Mouse (Mus musculus) gastrocnemius, postnatal 36 days (tissue): Measurements from ENCODE around the gene Wdr75. TPM values are rescaled to one million over a fixed set of nuclear protein-coding genes. Genes with fewer than 3 reads are reported as not detected.

Experiments
- DNase-seq, 2 experiments: peaks; one replicate each; pipeline ENCODE4 v3.0.0; 2022
- intact Hi-C: fragments of 180-260 bp; cut with DNase I; formaldehyde crosslinking; loops from one replicate; pipeline ENCODE4 v1.15.1; 2025
- long read RNA-seq, 2 experiments: library from polyadenylated mRNA; stranded (forward); transcript quantifications; one replicate each; pipeline ENCODE4 v2.0.0; 2021
- total RNA-seq, 2 experiments: library from RNA; stranded (reverse); gene quantifications; 2 replicates each; pipeline ENCODE4 v1.2.3; 2021

Gene Wdr75
- 10 to 100 TPM; 12.0 to 15.2 TPM for total RNA-seq
- long read RNA-seq, experiment 1, partial matches to known transcripts: 3 of 8 reads
- long read RNA-seq, experiment 1, other reads (novel, unspliced or antisense): 1 of 8 reads
- long read RNA-seq, experiment 2, transcript Wdr75-201 (21 exons, 2,953 nt): major isoform, 5 of 6 reads
- long read RNA-seq, experiment 2, partial matches to known transcripts: 0 of 6 reads
- long read RNA-seq, experiment 2, other reads (novel, unspliced or antisense): 1 of 6 reads

DNA sequence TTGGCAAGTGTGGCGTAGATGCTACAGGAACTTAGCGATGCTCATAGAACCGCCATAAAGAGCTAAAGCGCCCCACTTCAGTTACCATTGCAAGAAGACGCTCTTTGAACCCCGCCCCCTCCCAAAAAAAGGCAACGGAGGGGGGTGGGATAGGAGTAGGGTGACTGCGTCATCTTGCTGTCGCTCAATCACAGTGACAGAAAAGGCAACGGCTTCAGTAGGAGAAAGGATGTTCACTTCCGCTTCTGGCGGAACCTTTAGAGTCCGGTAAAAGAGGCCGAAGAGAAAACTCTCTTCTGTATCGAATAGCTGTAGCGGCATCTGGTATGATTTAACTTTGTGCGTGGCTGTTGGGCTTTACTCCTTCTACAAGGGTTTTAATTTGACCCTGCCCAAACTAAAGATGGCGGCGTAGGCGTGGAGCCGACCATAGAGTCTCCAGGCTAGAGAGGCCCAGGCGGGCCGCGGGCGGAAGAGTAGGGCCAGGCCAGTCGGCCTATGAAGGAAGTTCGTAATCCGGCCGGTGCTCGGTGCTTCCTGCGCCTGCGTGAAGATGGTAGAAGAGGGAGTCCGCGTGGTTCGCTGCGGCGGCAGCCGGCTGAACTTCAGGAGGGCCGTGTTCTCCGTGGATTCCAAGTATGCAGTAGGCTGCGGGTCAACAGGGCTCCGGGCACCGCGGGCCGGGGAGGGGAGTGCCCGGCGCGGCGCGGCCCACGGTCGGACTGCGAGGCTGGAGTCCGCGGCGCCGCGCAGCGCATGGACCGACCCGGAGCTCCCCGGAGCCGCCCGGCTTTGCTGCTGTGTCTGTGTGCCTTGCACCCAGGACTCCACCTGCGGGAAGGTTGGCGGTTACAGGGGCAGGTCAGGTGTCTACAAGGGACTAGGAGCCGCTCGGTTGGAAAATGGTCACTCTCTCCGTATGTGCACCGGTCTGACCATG lies at the start of gene Wdr75:
Gene Wdr75, plus strand, starts transcription at position 198 of the 940 bp plus-strand sequence.
- intact Hi-C loops: no loop called here
- DNase-seq: peak; percentile 91 to 92

DNA sequence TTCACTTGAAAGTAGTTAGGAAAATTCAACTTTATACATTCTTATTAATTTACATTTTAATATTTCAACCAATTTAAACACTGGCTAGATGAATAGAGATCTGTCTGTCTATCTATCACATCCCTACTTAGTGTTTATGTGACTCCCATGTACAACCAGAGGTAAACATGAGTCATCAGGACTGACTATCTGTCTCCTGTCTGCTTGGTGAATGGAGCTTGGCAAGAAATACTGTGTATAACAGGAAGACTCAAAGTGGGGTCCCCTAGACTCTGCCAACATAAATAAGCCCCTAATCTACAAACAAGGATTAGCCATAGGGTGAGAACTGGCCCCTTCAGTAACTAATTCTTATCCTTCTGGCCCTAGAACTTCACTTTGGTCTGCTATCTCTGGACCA lies 39.1 kb upstream of the Wdr75 start:
- intact Hi-C loops: no loop called here
- no peak for DNase-seq

DNA sequence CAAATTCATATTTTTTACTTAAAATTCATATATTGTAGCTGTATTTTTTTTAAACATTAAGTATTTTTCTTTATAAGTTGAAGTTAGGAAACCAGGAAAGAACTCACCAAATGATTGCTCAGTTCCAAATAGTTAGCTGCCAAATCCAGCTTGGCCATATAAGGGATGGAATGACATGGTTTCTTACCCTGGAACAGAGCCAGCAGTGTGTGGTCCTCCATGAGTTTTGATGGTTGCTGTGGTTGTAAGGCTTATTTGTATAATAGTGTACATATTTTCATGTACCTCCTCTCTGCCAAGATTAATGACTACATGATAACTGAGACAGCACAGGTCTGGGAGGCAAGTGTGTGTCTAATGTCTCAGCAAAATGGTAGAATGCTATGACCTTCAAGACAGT lies 38.3 kb upstream of the Wdr75 start:
- intact Hi-C loops: no loop called here
- no peak for DNase-seq

DNA sequence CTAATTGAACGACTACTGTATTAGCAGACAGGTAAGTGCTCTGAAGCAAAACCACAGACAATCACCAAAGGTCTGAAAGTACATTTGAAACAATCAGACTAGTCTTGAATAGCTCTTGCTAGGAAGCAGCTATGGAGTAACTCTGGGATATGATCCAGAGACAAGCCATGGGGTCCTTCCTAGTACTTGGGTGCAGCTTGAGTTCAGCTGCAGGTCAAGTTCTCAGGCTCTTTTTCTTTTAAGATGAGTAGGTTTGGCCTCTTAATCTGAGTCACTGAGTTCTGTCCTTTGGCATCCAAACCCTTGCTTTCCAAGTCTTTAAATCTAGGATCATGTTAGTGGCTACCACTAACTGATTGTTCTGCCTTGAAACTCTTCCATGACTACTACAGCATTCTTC lies 37.0 kb upstream of the Wdr75 start:
- intact Hi-C loops: no loop called here
- DNase-seq: no peak

DNA sequence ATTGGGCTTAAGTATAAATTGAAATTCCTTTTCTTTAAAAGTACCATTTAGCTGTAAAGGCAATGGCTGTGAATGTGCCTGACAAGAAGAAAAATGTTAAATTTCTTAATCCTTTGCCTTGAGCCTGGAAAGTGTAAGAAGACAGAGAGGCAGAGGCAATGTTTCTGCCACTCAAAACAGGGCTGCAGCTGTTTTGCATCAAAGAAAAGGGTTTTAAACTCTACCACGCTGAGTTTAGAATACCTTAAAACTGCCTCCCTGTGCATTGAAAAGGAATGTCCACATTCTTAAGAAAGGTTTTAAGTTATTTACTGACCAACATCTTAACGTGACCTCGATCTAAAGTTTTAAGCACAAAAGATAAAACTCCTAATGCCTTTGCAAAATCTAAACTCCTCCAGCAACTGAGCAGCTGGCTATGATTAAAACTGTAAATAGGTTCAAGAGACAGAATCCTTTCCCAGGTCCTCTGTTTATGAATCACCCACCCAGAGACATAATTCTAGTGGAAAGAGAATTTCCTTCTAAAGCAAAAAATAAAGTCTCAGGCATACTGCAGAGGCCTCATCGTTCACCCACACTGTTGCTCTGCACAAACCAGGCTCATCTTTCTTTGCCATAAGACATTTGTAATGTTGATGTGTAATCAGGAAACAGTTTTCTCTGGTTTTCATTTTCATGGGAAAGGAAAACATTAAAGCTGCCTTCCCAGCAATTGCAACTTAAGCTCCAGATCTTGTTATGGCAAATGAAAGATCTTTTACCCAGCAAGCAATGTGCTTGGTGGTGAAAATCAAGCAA lies 34.1 kb upstream of the Wdr75 start:
- no peak for DNase-seq
- intact Hi-C loops: loop anchor here (10.0 kb wide), 1 partner anchor 86 kb away; no protein-coding TSS in a partner anchor

DNA sequence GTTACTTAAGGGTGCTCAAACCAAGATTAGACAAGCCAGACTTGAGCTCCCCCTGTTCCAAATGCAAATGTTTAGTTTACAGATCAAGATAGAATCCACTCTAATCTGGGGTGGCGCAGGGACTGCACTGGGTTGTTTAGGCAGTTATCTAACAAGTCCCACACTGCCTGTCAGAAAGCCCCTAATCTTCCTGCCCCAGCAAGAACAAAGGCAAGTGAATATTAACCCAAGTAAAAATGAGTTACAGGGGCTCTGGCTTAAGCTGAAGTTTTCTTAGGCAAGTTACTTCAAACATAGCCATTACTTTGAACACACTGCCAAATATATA lies 33.5 kb upstream of the Wdr75 start:
- DNase-seq: no peak
- intact Hi-C loops: loop anchor here (10.0 kb wide), 1 partner anchor 87 kb away; no protein-coding TSS in a partner anchor

DNA sequence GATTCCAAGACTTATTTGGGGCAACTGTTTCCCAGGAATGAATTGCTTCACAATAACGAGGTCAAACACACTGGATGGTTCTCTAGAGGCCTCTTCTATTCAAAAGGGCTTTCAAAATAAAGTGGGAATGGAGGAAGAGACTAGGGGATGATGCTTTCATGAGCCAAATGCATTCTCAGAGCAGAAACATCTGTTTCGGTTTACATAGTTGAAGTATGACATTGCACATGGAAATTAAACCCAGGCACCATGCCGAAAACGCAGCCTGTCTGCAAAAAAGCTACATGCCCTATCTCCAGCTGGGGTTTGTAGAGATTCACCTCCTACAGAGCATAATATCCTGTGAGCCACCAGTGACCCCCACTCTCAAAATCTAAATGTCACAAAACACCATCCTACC lies 29.3 kb upstream of the Wdr75 start:
- intact Hi-C loops: loop anchor here (5.0 to 10.0 kb wide), 3 partner anchors 91 to 1023 kb away; no protein-coding TSS in a partner anchor
- peak; percentile 21 to 71 for DNase-seq

DNA sequence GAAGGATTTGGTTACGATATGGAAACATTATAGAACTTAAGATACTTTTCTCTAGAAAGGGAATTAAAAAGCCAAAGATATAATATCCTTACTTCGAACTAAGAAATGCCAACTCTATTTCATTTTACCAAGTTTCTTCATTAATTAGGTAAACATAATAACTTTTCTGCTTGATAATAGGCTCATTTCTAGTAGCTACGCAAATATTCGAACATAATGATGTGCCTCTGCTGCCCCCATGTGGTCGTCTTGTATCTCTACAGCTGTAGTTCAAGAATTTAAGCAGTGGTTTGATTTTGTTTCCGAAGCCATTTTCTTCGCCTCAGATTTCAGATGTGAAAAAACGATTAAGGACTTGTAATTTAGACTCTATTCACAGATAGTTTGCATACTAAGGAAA lies 28.8 kb upstream of the Wdr75 start:
- DNase-seq: peak; percentile 58 to 76

DNA sequence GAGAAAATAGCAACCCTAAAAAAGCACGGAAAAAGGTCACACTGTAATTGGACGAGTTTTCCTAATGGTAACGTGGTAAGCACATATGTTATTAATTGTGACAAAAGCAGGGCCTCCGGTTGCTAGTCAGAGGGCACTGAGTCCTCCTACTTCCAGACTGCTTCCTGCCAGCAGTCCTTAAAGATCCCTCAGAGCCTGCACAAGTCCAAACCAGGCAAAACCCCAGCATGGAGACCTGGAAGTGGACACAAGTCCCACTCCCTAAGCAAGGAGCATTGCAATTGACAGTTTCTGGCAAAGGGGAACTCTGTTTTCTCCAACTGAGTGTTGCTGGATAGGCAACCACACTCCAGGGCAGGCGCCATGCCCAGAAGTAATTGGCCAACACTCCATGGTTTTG lies 27.4 kb upstream of the Wdr75 start:
- intact Hi-C loops: loop anchor here (5.0 to 10.0 kb wide), 3 partner anchors 93 to 1025 kb away; no protein-coding TSS in a partner anchor
- peak; percentile 37 to 66 for DNase-seq

More for the DNA sequence above, 28.8 kb upstream of the Wdr75 start:
- intact Hi-C loops: loop anchor here (5.0 to 10.0 kb wide), 3 partner anchors 91 to 1024 kb away; no protein-coding TSS in a partner anchor

DNA sequence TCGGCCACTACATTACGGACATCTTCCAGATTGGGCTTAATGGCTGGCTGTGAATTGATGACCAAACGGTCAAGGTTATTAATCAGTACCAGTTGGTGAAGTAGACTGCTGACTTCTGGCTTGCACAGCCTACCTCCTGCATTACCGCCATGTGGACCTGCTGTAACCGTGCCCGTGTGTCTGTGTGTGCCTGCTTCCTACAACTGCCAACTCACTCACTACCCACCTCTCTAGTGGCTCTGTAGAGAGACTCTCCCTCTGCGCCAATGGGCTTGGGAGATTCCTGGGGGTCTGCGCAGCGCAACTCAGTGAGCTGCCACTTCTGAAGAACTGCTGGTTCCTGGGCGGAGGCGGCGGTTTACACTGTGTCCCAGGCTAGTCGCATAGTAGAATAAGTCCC lies 25.6 kb upstream of the Wdr75 start:
- intact Hi-C loops: loop anchor here (5.0 to 10.0 kb wide), 3 partner anchors 95 to 1027 kb away; no protein-coding TSS in a partner anchor
- DNase-seq: no peak

DNA sequence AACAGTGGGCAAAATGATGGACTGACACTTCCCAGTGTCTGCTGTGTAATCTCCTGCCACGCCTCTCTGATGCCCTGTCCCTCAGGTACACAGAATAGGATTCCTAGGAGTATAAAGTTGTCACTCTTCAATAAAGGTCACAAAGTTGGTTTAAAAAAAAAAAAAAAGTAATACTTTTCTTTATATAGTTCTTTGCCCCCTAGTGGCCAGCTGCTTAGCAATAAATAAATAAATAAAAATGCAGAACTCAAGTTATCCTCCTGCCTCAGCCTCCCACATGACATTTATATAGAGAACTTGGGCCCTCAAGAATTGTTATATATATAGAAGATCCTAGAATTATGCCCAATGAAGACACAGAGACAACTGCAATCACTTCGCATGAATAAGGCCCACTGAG lies 24.9 kb upstream of the Wdr75 start:
- intact Hi-C loops: no loop called here
- no peak for DNase-seq

DNA sequence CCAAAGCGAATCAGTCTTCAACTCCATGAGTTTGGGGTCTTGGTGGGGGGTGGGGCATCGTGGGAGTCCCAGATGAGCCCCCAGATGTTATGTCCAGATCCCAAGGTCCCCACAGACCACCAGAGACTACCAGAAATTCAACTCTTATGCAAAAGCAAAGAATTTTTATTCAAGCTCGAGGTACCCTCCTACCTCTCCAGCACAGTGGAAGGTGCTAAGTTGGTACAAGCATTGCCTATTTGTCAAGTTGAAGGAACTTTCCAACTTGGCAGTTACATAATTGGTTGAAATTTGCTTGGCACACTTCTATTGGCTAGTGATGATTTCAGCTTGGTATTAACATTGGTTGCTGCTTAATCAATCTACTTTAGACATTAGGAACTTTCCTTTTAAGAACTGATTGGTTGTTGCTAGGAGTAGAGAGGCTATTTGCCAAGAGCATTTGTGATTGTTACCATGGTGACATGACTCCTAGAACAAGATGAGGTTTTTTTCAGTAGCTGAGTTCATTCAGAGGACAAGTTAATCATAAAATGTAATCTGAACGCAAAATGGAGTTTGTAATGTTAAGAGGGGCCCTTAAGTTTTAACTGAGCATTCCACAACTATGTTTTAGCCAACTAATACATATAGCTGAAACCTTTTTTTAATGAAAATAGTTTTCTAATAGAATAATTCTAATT lies 14.2 kb upstream of the Wdr75 start:
- intact Hi-C loops: no loop called here
- no peak for DNase-seq

DNA sequence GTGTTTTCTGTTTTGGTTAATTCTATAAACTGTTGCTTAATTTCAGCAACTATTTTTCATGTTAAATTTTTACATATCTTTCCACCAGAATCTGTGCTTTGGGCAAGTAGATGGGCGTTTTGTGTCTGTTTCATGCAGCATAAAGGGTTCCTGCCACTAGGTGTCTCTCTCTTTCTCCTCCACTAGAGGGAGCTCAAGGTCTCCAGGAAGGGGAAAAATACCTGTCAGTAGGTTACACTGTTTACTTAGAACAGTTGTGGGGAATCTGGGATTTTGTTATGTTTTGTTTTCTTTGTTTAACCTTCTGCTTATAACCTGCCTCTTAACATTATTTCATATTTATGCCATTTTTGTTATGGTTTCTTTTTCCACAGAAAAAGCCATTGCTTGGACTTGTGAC lies 21.9 kb downstream of the Wdr75 start:
- peak in 1 of 2 experiments; percentile 5 for DNase-seq
- intact Hi-C loops: no loop called here

DNA sequence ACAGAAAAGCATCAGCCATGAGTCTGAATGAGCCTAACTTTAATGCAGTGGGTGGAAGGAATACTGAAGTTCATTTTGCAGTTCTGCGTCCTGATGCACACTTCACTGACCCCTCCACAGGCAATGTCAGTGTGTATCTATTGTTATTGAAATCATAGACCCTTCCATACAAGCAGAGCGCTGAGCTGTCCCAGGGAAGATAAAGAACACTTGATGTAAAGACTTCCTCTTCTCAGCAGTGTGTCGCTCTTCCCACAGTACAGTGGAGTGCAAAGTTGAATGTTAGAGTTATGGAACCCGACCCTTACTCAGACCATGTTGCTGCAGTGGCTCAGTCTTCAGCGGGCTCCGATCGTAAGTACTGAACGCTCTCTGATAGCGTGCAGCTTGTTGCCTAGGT lies 23.6 kb downstream of the Wdr75 start:
- intact Hi-C loops: no loop called here
- DNase-seq: no peak

DNA sequence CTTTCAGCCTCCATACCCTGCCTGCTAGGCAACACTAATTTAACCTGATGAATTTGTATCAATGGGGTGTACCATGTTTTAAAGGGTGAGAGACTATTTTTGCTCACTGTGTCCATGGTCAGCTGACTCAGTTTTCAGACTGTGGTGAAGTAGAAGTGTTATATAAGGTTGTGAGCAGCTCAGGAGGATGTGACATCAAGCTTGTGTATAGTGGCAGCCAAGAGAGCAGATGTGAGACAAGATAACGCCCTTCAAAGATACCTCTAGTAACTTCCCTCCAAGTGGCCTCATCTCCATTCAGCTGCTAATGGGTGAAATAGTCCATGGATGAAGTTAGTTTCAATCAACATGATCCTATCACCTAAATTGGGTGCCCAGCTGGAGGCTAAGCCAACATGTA lies 29.5 kb downstream of the Wdr75 start:
- intact Hi-C loops: loop anchor here (5.0 kb wide), 2 partner anchors 108 to 193 kb away; no protein-coding TSS in a partner anchor
- DNase-seq: no peak

DNA sequence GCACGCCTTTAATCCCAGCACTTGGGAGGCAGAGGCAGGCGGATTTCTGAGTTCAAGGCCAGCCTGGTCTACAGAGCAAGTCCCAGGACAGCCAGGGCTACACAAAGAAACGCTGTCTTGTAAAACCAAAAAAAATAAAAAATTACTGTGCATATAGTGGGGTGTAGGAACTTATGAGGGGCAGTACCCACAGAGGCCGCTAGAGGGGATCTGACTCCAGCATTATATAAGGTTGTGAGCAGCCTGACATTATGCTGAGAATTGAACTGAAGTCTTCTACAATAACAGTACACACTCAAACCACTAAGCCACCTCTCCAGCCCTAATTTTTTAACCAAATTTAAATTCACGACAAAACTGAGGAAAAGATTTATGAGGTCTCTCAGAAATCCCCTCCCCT lies 30.2 kb downstream of the Wdr75 start:
- DNase-seq: peak; percentile 40 to 63
- intact Hi-C loops: no loop called here

DNA sequence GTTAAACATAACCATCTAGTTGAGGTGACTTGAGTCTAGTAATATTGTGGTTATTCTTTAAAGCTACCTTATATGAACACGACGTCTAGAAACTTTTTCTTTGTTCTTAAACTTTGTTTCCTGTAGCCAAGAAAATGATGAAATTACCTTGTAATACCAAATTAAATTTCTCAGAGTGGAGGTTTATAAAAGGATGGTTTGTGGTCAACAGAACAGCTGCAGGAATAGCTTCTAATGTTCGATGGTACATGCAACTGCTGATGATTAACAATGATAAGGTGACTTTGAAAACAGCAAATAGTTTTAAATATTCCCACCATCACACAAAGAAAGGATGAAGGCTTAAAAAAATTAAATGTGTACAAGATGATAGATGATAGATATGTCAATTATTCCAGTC lies 30.7 kb downstream of the Wdr75 start:
- intact Hi-C loops: no loop called here
- DNase-seq: no peak

DNA sequence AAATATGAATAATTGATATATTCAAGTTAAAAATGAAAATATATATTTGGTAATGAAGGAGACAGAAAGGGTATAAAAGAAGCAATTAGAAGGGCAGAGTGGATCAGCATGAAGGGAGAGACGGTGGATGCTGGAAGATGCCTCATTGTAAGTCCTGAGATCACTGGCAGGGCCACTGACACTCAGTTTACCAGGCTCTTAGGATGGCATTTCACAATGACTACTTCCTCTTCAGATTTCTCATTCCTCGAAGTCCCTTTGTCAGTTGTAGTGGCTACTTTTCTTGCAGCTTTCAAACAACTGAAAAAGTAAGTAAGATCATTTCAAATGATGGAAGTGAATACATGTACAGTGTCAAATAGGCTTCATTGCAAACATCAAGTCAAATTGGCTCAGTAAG lies 31.2 kb downstream of the Wdr75 start:
- intact Hi-C loops: no loop called here

DNA sequence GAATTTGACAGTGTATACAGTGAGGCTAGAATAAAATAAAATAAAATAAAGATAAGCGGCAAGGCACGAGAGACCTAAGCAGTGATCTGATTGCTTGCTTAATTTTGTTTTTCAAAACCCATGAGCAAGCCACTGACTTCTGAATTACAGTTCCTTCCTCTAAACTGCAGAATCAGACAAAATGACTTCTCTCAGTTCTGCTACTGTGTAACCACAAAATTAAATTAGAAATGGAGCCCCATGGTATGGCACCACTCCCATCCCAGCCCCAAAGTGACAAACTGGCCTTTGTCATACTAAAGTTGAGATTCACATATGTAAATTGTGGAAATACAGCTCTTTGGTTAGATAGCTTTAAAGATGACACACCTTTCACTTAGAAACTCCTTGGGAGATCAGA lies 31.8 kb downstream of the Wdr75 start:
- intact Hi-C loops: no loop called here
- no peak for DNase-seq

More for the DNA sequence above, 31.2 kb downstream of the Wdr75 start:
- no peak for DNase-seq
